Mouse (Mus musculus) monocyte, adult 59 days (primary cell): Measurements from ENCODE around the gene Cutc. TPM values are rescaled to one million over a fixed set of nuclear protein-coding genes. Genes with fewer than 3 reads are reported as not detected.

ENCODE experiments used
- total RNA-seq, 2 experiments: library from RNA; stranded (reverse); gene quantifications; one replicate each; pipeline ENCODE4 v1.2.4; 2023

Cutc gene
- 10 to 100 TPM; 13.5 to 19.3 TPM for total RNA-seq

DNA sequence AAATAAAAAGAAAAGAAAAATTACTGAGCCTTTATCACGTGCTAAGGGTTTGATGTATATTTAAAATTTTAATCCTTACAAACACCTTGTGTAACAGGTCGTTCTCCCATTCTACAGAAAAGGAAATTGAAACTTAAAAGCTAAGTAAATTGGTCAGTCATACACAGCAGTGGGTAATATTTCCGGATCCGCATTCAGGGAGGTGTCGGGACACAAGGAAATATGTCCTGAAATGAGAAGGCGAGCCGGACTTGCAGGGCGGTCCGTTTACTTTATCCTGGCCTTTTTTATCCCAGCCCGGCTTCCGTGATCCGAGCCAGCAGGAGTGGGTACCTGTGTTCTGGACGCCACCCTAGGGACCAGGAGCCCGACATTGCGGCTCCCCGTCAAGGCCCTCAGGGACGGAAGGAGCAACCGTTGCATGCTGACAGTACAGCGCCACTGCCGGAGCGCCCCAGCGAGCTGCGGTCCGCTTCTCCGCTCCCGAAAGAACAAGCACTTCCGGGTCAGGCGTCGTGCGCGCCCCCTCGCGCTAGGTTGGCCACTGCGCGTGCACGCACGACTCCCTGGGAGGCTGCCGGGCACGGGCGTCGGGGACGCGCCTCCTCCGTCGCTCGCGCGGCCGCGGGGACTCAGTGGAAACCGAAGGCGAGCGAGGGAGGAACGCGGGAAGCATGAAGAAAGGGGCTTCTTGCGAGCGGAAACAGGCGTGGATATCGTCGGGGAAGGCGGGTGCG lies at the start of gene Cutc, which contains the start of gene Cox15:
Gene Cutc, plus strand, starts transcription at position 508 of the 737 bp plus-strand sequence.
Gene Cox15, minus strand, starts transcription at position 512 of the 737 bp plus-strand sequence.

DNA sequence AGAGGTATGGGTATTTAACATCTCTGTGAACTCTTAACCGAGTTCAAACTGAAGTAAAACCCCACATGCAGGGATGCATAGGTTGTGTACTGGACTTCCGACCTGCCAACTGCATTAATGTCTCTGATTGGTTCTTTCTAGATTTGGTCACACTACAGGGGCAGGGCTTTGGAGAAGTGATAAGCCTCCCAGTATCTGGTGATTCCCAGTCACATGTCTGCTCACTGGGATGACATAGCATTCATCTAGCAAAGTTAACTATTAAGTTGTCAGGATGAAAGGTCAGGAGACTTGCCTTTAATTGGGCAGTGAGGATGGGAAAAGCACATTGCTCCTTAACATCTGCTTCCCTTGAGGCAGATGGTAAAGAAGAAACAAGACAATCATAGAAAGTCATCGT lies 29.2 kb downstream of the Cutc start, which contains the start of gene Abcc2:
Gene Abcc2, plus strand, starts transcription at position 213 of the 400 bp plus-strand sequence.

Other genes with a start within 250 kb of the Cutc start
- 10 to 100 TPM; 29.8 to 43.0 TPM for gene Got1, start 228.4 kb upstream of the Cutc start, total RNA-seq
- gene Nkx2-3, start 140.7 kb upstream of the Cutc start, total RNA-seq, result not detected
- 10 to 100 TPM; 77.9 to 86.0 TPM for gene Slc25a28, start 78.1 kb upstream of the Cutc start, total RNA-seq
- gene Entpd7, start 63.3 kb upstream of the Cutc start, total RNA-seq, result 10 to 100 TPM; 36.3 to 39.2 TPM
- 10 to 100 TPM; 11.7 to 15.6 TPM for gene Cox15, start within 50 bp of the Cutc start, total RNA-seq
- gene Abcc2, start 29.2 kb downstream of the Cutc start, total RNA-seq, result 1 to 10 TPM in 1 of 2 experiments, under 1 TPM in 1; 0.37 to 1.0 TPM
- gene Dnmbp, start 187.2 kb downstream of the Cutc start, total RNA-seq, result 10 to 100 TPM; 10.1 to 10.3 TPM
- not detected for gene Cpn1, start 233.6 kb downstream of the Cutc start, total RNA-seq